Mouse (Mus musculus) megakaryocyte-erythroid progenitor cell, adult 5-6 weeks (primary cell): ENCODE results near the gene Ucma. TPM values are rescaled to one million over a fixed set of nuclear protein-coding genes. Genes with fewer than 3 reads are reported as not detected.

ENCODE experiments used
- ATAC-seq: replicated peaks from 2 replicates; pipeline ENCODE4 v1.8.0; 2016; ENCODE audit warnings: mild to moderate bottlenecking, inconsistent platforms; ENCODE audit not compliant: severe bottlenecking, poor library complexity, low FRiP score, low TSS enrichment
- total RNA-seq, 2 experiments: library from RNA; stranded (forward) in 1 of 2; stranded (reverse) in 1 of 2; fragments of 200-1000, 215-1000 nt in 1 of 2; fragments of >200 nt in 1 of 2; fragmentation: Nextera tagmentation in 1 of 2; gene quantifications; 2 replicates each; pipeline ENCODE4 v1.2.3; 2014 to 2017

Ucma gene
- total RNA-seq, 2 experiments from 2014 or later: not detected

DNA sequence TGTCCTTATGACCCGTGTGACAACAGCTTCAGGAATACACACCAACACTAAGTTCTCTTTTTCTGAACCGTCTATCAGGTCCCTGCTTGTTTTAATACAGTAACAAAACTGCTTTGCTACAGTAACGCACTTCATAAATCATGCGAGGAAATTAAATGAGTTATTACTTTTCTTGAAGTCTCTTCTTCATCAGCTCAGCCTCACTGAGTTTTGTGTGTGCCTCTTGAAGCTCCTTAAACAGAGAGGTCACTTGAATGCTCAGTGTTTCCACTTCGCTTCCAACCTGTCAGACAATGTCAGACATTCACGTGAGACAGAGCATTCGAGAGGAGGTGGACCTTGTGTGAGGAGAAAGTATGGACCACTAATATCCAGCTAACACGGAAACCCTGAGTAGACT, 58.9 kb downstream of the Ucma start:
- no peak for ATAC-seq

DNA sequence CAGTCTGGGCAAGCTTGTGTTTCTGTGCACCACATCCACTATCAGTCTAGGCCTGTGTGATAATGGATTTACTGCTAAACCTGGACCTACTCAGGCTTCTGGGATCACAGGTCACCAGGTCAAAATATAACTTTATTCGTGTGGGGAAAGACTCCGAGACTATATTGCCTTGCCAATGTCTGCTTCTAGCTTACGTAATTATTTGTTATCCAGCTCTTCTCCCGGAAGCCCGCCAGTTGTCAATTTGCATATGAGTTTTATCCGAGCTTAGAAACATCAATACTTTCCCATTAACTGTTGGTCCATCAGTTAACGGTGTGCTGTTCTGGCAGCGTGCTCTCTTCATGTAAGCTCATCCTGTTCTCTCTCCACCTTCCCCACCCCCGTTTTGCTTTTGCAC, 59.3 kb downstream of the Ucma start:
- no peak for ATAC-seq

Other genes with a start within 250 kb of the Ucma start
- 35.1 and 35.5 TPM in 2 replicates for gene Sephs1, start 94.6 kb upstream of the Ucma start, total RNA-seq (2014; fragmentation: Nextera tagmentation)
- gene Sephs1, start 94.6 kb upstream of the Ucma start, total RNA-seq (2017): 38.0 and 38.4 TPM in 2 replicates
- 19.3 and 20.2 TPM in 2 replicates for gene Phyh, start 57.1 kb upstream of the Ucma start, total RNA-seq (2014; fragmentation: Nextera tagmentation)
- gene Phyh, start 57.1 kb upstream of the Ucma start, total RNA-seq (2017): 7.8 and 8.6 TPM in 2 replicates
- 121 and 141 TPM in 2 replicates for gene Mcm10, start 36.7 kb downstream of the Ucma start, total RNA-seq (2014; fragmentation: Nextera tagmentation)
- gene Mcm10, start 36.7 kb downstream of the Ucma start, total RNA-seq (2017): 92.5 and 121 TPM in 2 replicates
- gene Optn, start 87.9 kb downstream of the Ucma start, total RNA-seq (2014; fragmentation: Nextera tagmentation): 89.0 and 116 TPM in 2 replicates
- gene Optn, start 87.9 kb downstream of the Ucma start, total RNA-seq (2017): 193 and 249 TPM in 2 replicates
- gene Ccdc3, start 161.7 kb downstream of the Ucma start, total RNA-seq (2014; fragmentation: Nextera tagmentation): not detected in 2 replicates
- not detected in 2 replicates for gene Ccdc3, start 161.7 kb downstream of the Ucma start, total RNA-seq (2017)